Mouse (Mus musculus) intestine, postnatal 0 days (tissue): ENCODE results near the gene Abca3. TPM values are rescaled to one million over a fixed set of nuclear protein-coding genes. Genes with fewer than 3 reads are reported as not detected.

Experiments
- ATAC-seq: fragments of 200-750 bp; cut with Nextera tagmentation; 2 replicates; pipeline ENCODE4 v1.8.0; 2017; ENCODE audit warnings: mild to moderate bottlenecking, moderate TSS enrichment, moderate library complexity
- H3K27ac ChIP-seq: fragments of 300-500 bp; sonication (generic); 2 replicates; pipeline ENCODE4 v1.5.1; 2014; ENCODE audit warnings: mild to moderate bottlenecking, low read depth, low read length, moderate library complexity
- H3K27me3 ChIP-seq: fragments of 300-500 bp; sonication (generic); replicated peaks from 2 replicates; pipeline ENCODE4 v1.6.1; 2014; ENCODE audit warnings: low read length, mixed read lengths; ENCODE audit not compliant: control insufficient read depth, insufficient read depth
- H3K36me3 ChIP-seq: fragments of 300-500 bp; sonication (generic); 2 replicates; pipeline ENCODE4 v1.6.1; 2014; ENCODE audit warnings: mild to moderate bottlenecking, moderate library complexity; ENCODE audit not compliant: control insufficient read depth, insufficient read depth
- H3K4me1 ChIP-seq: fragments of 300-500 bp; sonication (generic); replicated peaks from 2 replicates; pipeline ENCODE4 v1.6.1; 2014; ENCODE audit warnings: antibody characterized with exemption, low read length, mixed read lengths; ENCODE audit not compliant: control insufficient read depth, insufficient read depth
- H3K4me2 ChIP-seq: fragments of 300-500 bp; sonication (generic); replicated peaks from 2 replicates; pipeline ENCODE4 v1.6.1; 2014; ENCODE audit warnings: low read depth, mild to moderate bottlenecking, moderate library complexity
- H3K4me3 ChIP-seq: fragments of 300-500 bp; sonication (generic); 2 replicates; pipeline ENCODE4 v1.5.1; 2014; ENCODE audit warnings: low read depth, low read length
- H3K9ac ChIP-seq: fragments of 300-500 bp; sonication (generic); 2 replicates; pipeline ENCODE4 v1.6.1; 2014; ENCODE audit warnings: mild to moderate bottlenecking, low read depth, low read length
- H3K9me3 ChIP-seq: fragments of 300-500 bp; sonication (generic); 2 replicates; pipeline ENCODE4 v1.6.1; 2016; ENCODE audit warnings: mixed run types; ENCODE audit not compliant: control insufficient read depth
- CTCF ChIP-seq: sonication (generic); IDR thresholded peaks from 2 replicates; pipeline ENCODE4 v1.5.1; 2016; ENCODE audit warnings: low read depth, mild to moderate bottlenecking, control low read depth, antibody characterized with exemption, moderate library complexity
- WGBS: fragments of 180-500 bp; shearing (Covaris S2); extraction: QIAGEN DNeasy Blood & Tissue Kit; methylation state at CpG from one replicate; pipeline ENCODE4 v1.1.7; 2014; 5-methylcytosine and 5-hydroxymethylcytosine counted together
- polyA plus RNA-seq: library from polyadenylated mRNA; unstranded; fragments of >200 nt; fragmentation: Nextera tagmentation; extraction: Ambion mirVana; gene quantifications from 2 replicates; pipeline ENCODE4 v1.2.1, GENCODE M21; 2015

Gene Abca3
- polyA plus RNA-seq, 1 experiment from 2014 or later: 11.3 TPM

DNA sequence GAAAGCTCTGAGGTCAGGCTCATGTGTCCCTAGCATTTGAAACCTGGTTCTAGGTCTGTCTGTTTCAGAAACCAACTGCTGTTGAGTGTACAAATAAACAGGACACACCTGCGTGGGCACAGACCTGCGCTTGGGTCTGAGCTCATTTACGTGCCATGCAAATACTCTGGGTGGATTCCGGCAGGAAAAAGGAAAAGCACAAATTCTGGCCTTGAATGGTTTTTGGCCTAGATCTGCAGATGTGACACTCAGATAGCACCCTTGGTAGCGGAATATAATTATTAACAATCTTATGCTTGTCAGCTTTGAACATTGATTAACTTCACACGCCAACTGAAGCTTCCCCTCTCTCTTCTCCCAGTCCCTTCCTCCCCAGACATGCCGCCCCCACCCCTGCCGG is 3.5 kb downstream of the Abca3 start:
- 64% methylated on average over 8 of the region's 8 CpGs for whole genome bisulfite sequencing

DNA sequence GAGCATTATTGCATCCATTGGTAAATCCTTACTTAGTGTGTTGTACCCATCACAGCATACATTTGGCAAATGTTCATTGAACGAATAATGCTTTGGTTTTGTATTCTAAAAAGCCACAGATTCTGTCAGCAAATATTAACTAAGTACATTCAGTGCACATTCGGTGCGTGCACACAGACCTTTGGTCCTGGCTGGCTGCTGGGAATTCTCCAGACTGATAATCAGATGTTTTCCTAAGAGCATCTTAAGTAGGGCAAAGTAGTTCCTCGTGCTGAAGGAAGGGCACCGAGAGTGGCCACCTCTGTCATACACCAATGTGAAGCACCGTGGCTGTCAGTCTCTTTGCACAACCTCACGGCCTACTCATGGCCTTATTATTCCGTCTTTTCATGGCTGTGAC is 7.3 kb downstream of the Abca3 start:
- no peaks in the 10 kb centered on the region for H3K27me3 ChIP-seq
- WGBS: 58% methylated on average over 8 of the region's 8 CpGs
- no peak overlapping the region for H3K27ac ChIP-seq

More for the DNA sequence above, 3.5 kb downstream of the Abca3 start:
- Histone ChIP-seq H3K9ac (no peak overlapping the region), H3K9me3 (no peaks in the 10 kb centered on the region), H3K4me1 (peaks cover 6% of the 10 kb centered on the region; the same call in 1 of the 2 replicates), H3K27ac (no peak overlapping the region), H3K36me3 (no peaks in the 10 kb centered on the region), H3K27me3 (peaks cover 7% of the 10 kb centered on the region; the same call in 1 of the 2 replicates), H3K4me3 (no peak overlapping the region), H3K4me2 (no peak overlapping the region)
- no peak for TF ChIP-seq CTCF
- no peak for ATAC-seq

DNA sequence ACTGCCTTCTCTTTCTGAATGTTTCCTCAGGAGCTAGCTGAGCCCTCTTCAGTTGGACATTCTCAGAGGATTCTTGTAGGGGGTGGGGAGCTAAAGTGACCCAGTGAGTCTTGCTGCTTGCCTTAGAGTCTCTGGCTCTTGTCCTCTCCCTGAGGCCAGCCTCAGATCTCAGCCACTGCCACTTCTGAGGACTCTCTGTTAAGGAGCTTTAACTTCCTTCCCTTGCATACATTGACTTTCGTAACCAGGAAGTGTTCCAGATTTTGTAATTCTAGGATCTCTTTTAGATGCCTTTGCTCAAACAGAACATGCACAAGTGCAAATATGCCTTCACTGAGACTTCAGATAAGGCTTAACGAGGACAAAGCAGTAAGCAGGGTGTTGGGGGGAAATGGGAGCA is 8.2 kb downstream of the Abca3 start:
- no peak for ATAC-seq
- H3K9me3 ChIP-seq: no peaks in the 10 kb centered on the region
- H3K4me1 ChIP-seq: 0 out of 2 replicates have a peak, but pooled peaks cover 2% of the 10 kb centered on the region
- H3K4me3 ChIP-seq: no peak overlapping the region
- H3K4me2 ChIP-seq: no peak overlapping the region
- H3K36me3 ChIP-seq: no peaks in the 10 kb centered on the region
- no peaks in the 10 kb centered on the region for H3K27me3 ChIP-seq
- no peak overlapping the region for H3K27ac ChIP-seq
- no peak for TF ChIP-seq CTCF
- H3K9ac ChIP-seq: no peak overlapping the region
- WGBS: 37% methylated on average over 2 of the region's 2 CpGs

More for the DNA sequence above, 7.3 kb downstream of the Abca3 start:
- Histone ChIP-seq H3K9me3 (no peaks in the 10 kb centered on the region), H3K36me3 (no peaks in the 10 kb centered on the region), H3K4me2 (no peak overlapping the region), H3K4me3 (no peak overlapping the region), H3K4me1 (0 out of 2 replicates have a peak, but pooled peaks cover 2% of the 10 kb centered on the region), H3K9ac (no peak overlapping the region)
- no peak for ATAC-seq
- TF ChIP-seq CTCF: no peak

DNA sequence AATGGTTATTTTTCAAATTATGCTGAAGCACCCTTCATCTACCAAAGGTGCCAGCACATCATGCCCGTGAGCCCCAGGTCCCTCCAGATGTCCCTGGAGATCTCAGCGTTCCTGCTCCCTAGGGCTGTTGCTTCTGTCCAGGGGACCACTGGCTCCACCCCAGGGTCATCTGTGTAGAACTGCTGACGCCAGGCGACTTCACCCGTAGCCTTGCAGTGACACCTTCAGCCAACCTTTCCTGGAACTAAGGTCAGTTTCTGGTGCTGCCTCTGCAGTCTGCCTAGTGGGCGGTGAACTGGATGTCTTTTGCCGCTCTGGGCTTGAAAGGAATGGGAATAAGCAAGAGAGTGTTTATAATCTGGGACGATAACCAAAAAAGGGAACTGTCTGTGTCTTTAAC is 9.1 kb downstream of the Abca3 start:
- Histone ChIP-seq H3K9ac (no peak overlapping the region), H3K9me3 (no peaks in the 10 kb centered on the region), H3K27ac (no peak overlapping the region), H3K27me3 (no peaks in the 10 kb centered on the region), H3K4me3 (no peak overlapping the region), H3K36me3 (no peaks in the 10 kb centered on the region), H3K4me1 (0 out of 2 replicates have a peak, but pooled peaks cover 2% of the 10 kb centered on the region), H3K4me2 (no peak overlapping the region)
- WGBS: 70% methylated on average over 8 of the region's 8 CpGs
- no peak for TF ChIP-seq CTCF
- ATAC-seq: no peak

- WGBS: 76% methylated on average over 5 of the region's 5 CpGs
- no peak overlapping the region for H3K4me3 ChIP-seq
- H3K36me3 ChIP-seq: no peaks in the 10 kb centered on the region
- no peak for TF ChIP-seq CTCF
- H3K27me3 ChIP-seq: no peaks in the 10 kb centered on the region
- no peak overlapping the region for H3K4me2 ChIP-seq
- H3K9ac ChIP-seq: no peak overlapping the region
- H3K4me1 ChIP-seq: 0 out of 2 replicates have a peak, but pooled peaks cover 2% of the 10 kb centered on the region
- no peak for ATAC-seq
- H3K27ac ChIP-seq: no peak overlapping the region
- no peaks in the 10 kb centered on the region for H3K9me3 ChIP-seq
Observed at GRCm38 (mm10) chr17:24361291-24361690, 9.5 kb downstream of the Abca3 start.

- no peak for ATAC-seq
- peaks cover 9% of the 10 kb centered on the region for H3K36me3 ChIP-seq
- H3K4me1 ChIP-seq: 0 out of 2 replicates have a peak, but pooled peaks cover 2% of the 10 kb centered on the region
- no peak overlapping the region for H3K9ac ChIP-seq
- TF ChIP-seq CTCF: no peak
- H3K9me3 ChIP-seq: no peaks in the 10 kb centered on the region
- H3K27me3 ChIP-seq: no peaks in the 10 kb centered on the region
- WGBS: 55% methylated on average over 9 of the region's 9 CpGs
- H3K4me2 ChIP-seq: no peak overlapping the region
- no peak overlapping the region for H3K4me3 ChIP-seq
- no peak overlapping the region for H3K27ac ChIP-seq
Observed at GRCm38 (mm10) chr17:24362527-24362926, 10.8 kb downstream of the Abca3 start.

DNA sequence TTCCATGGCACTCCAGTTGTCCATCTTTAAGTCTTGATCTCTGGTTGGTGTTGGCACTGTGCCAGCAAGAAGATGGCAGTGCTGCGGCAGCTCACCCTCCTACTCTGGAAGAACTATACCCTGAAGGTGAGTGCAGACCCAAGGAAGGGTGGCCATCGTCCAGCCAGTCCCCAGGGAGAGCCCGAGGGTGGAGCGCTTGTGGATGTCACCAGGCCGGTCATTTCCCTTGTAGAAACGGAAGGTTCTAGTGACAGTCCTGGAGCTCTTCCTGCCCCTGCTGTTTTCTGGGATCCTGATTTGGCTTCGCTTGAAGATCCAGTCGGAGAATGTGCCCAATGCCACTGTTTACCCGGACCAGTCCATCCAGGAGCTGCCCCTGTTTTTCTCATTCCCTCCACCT is 12.7 kb downstream of the Abca3 start:
- no peak for TF ChIP-seq CTCF
- ATAC-seq: no peak
- no peaks in the 10 kb centered on the region for H3K9me3 ChIP-seq

More for the DNA sequence above, 12.7 kb downstream of the Abca3 start:
- Histone ChIP-seq H3K27ac (no peak overlapping the region), H3K27me3 (no peaks in the 10 kb centered on the region), H3K4me3 (no peak overlapping the region), H3K36me3 (peaks cover 19% of the 10 kb centered on the region), H3K4me1 (no peaks in the 10 kb centered on the region), H3K4me2 (no peak overlapping the region), H3K9ac (no peak overlapping the region)
- WGBS: 90% methylated on average over 9 of the region's 9 CpGs
